11 mouse cellular contexts compared by ENCODE assay signal in genomic region chr6:32787399-32787798, GRCm38 (mm10).
"Had no signal": no experiment of that assay in that cellular context is flagged by ENCODE, and none has a peak within 500 bp of the region (broad histone marks: within the 10 kb centered on the region; RNA-seq: fewer than 3 reads in every experiment).

No protein-coding gene starts in this region.

- H3K4me1 ChIP-seq: neural tube, embryonic 12.5 days had no signal

- H3K9ac ChIP-seq: limb, embryonic 13.5 days; liver, embryonic 14.5 days; neural tube, embryonic 12.5 days had no signal

- H3K27me3 ChIP-seq: limb, embryonic 13.5 days; neural tube, embryonic 12.5 days had no signal

- H3K4me3 ChIP-seq: left cerebral cortex, adult 2 months; limb, embryonic 13.5 days; neural tube, embryonic 12.5 days had no signal

- DNase-seq: kidney, adult 9 months; kidney, postnatal 14 days; lung, adult 18-20 months; lung, postnatal 36 days; midbrain, embryonic 14.5 days; thymus, postnatal 14 days had no signal

- H3K4me2 ChIP-seq: limb, embryonic 13.5 days; neural tube, embryonic 12.5 days had no signal

- H3K9me3 ChIP-seq: limb, embryonic 13.5 days; neural tube, embryonic 12.5 days had no signal

- H3K27ac ChIP-seq: left cerebral cortex, adult 2 months; limb, embryonic 13.5 days; liver, embryonic 14.5 days; neural tube, embryonic 12.5 days; stomach, postnatal 0 days had no signal
